Mouse (Mus musculus) cortical plate, adult 2 months (tissue): Measurements from ENCODE around the gene Tmed8.

ENCODE experiments used
- CTCF ChIP-seq: fragments of 200-500 bp; IDR thresholded peaks from 2 replicates; pipeline ENCODE4 v1.5.1; 2011; ENCODE audit warnings: mild to moderate bottlenecking, control low read depth, low read length; ENCODE audit not compliant: insufficient read depth; ENCODE audit errors: extremely low read depth
- POLR2A ChIP-seq: fragments of 200-500 bp; IDR thresholded peaks from 2 replicates; pipeline ENCODE4 v1.6.1; 2011; ENCODE audit warnings: mild to moderate bottlenecking, low read length, control low read depth; ENCODE audit not compliant: insufficient read depth; ENCODE audit errors: extremely low read depth

DNA sequence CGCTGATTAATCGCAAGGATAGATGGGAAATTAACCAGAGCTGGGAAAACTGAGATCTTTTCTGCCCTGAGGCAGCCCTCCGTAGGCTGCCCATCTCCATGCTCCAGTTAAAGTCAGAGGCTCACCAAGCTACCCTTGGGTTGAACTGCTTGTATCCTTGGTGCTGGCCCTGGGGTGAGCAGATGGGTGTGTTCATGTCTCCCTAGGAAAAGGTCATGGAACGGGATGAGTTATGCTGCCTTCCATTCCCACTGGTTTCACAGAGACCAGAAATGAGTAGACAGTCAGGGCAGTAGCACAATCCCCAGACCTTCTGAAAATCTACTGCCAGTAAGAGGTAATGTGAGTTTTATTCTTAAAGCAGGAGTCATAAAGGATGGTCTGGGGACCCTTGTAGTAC, 22.6 kb downstream of the Tmed8 start:
- TF ChIP-seq CTCF (no peak), POLR2A (no peak)
